Mouse (Mus musculus) mammary gland, adult 2 months (tissue): ENCODE data around the gene Zfp746. TPM values are rescaled to one million over a fixed set of nuclear protein-coding genes. Genes with fewer than 3 reads are reported as not detected.

Source experiments
- polyA plus RNA-seq: library from polyadenylated mRNA; depleted of rRNA; stranded (reverse); fragments of >200 nt; gene quantifications from 2 replicates; pipeline ENCODE4 v1.2.3, GENCODE M21; 2012; ENCODE audit warnings: low replicate concordance; rRNA removed

Gene Zfp746
- 23.9 and 29.6 TPM in 2 replicates for polyA plus RNA-seq

GRCm38 (mm10) chr6:48086471-48086878, at the start of gene Zfp746:
Zfp746 (minus strand) TSS chr6:48086593.

GRCm38 (mm10) chr6:48048426-48049272, 37.7 kb downstream of the Zfp746 start, which contains the start of gene Zfp777:
Zfp777 (minus strand) TSS chr6:48048911.

Other genes starting within 250 kb of the Zfp746 start
- gene Zfp282, start 209.4 kb downstream of the Zfp746 start, polyA plus RNA-seq, result 8.4 and 10.6 TPM in 2 replicates
- 8.7 and 11.0 TPM in 2 replicates for gene Zfp212, start 166.1 kb downstream of the Zfp746 start, polyA plus RNA-seq
- gene Zfp956, start 133.2 kb downstream of the Zfp746 start, polyA plus RNA-seq, result 14.5 and 17.6 TPM in 2 replicates
- 24.2 and 27.6 TPM in 2 replicates for gene Zfp777, start 37.7 kb downstream of the Zfp746 start, polyA plus RNA-seq